Mouse (Mus musculus): ENCODE measurements around the gene Gm11562. TPM values are rescaled to one million over a fixed set of nuclear protein-coding genes. Genes with fewer than 3 reads are reported as not detected.
A peak's percentile ranks its signal among the peaks of the same experiment; 100 is the strongest.
"Not testable (repeated sequence)": the region's sequence is repeated elsewhere in the genome, so short reads cannot be mapped to it uniquely, and the experiment has no call there.

Gene Gm11562
- polyA plus RNA-seq, 1 experiment from 2014 or later, result not detected

- WGBS, result 65% methylated on average over 1 of the region's 1 CpGs
These were observed 11.1 kb downstream of the Gm11562 start for GRCm38 (mm10) chr11:99609126-99609525.

DNA sequence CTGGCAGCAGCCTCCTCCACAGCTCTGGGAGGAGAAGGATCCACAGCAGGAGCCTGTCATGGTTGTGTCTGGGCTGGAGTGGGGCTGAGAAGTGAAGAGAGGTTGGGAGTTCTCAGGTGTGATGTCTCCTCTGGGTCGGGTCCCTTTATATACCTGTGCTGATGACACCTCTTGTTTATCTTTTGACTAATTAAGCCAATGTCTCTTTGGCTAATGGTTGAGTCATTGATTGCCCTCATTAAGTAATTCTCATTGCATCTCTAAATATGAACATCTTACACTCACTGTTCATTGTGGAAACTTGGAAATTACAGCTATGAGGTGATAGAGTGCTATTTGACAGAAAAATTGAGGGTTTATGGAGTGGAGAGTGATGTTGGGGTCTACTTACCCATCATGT lies 17.0 kb downstream of the Gm11562 start, which contains the start of gene Gm11938:
Gene Gm11938 (minus strand): TSS at position 101 of the 400 bp plus-strand sequence.
- not testable (repeated sequence) for DNase-seq (ENCODE audit: low spot score); H3K9me3 ChIP-seq (replicated peaks; ENCODE audit: control insufficient read depth, low read length); H3K4me1 ChIP-seq (ENCODE audit: control insufficient read depth, insufficient read depth, low read length); H3K27me3 ChIP-seq (replicated peaks; ENCODE audit: control insufficient read depth, insufficient read depth, low read length); H3K9ac ChIP-seq (ENCODE audit: low read length); H3K4me2 ChIP-seq (ENCODE audit: low read length); H3K36me3 ChIP-seq (ENCODE audit: control insufficient read depth, insufficient read depth, low read length); H3K27ac ChIP-seq (ENCODE audit: low read depth, low read length); H3K4me3 ChIP-seq (ENCODE audit: low read depth, low read length); ATAC-seq
- 75% methylated on average over 1 of the region's 1 CpGs for WGBS

More at GRCm38 (mm10) chr11:99609126-99609525, 11.1 kb downstream of the Gm11562 start:
- no peaks in the 10 kb centered on the region for H3K27me3 ChIP-seq (replicated peaks; ENCODE audit: control insufficient read depth, insufficient read depth, low read length)
- H3K27ac ChIP-seq (ENCODE audit: low read depth, low read length), result no peak overlapping the region
- H3K36me3 ChIP-seq (ENCODE audit: control insufficient read depth, insufficient read depth, low read length), result no peaks in the 10 kb centered on the region
- H3K4me3 ChIP-seq (ENCODE audit: low read depth, low read length), result no peak overlapping the region
- ATAC-seq, result no peak
- no peak overlapping the region for H3K4me2 ChIP-seq (ENCODE audit: low read length)
- H3K9ac ChIP-seq (ENCODE audit: low read length), result no peak overlapping the region
- no peaks in the 10 kb centered on the region for H3K9me3 ChIP-seq (replicated peaks; ENCODE audit: control insufficient read depth, low read length)
- no peak for DNase-seq (ENCODE audit: low spot score)
- H3K4me1 ChIP-seq (ENCODE audit: control insufficient read depth, insufficient read depth, low read length), result no peaks in the 10 kb centered on the region

- H3K9ac ChIP-seq (ENCODE audit: low read length); H3K36me3 ChIP-seq (ENCODE audit: control insufficient read depth, insufficient read depth, low read length); H3K4me1 ChIP-seq (ENCODE audit: control insufficient read depth, insufficient read depth, low read length); DNase-seq (ENCODE audit: low spot score); H3K4me2 ChIP-seq (ENCODE audit: low read length); H3K4me3 ChIP-seq (ENCODE audit: low read depth, low read length); ATAC-seq; H3K27ac ChIP-seq (ENCODE audit: low read depth, low read length); H3K27me3 ChIP-seq (replicated peaks; ENCODE audit: control insufficient read depth, insufficient read depth, low read length); H3K9me3 ChIP-seq (replicated peaks; ENCODE audit: control insufficient read depth, low read length): not testable (repeated sequence)
- WGBS, result 87% methylated on average over 3 of the region's 6 CpGs
These were observed 22.5 kb downstream of the Gm11562 start, which contains the start of gene Krtap9-3 for GRCm38 (mm10) chr11:99597742-99598141. TSS of gene Krtap9-3 (minus strand) at chr11:99598105.

DNA sequence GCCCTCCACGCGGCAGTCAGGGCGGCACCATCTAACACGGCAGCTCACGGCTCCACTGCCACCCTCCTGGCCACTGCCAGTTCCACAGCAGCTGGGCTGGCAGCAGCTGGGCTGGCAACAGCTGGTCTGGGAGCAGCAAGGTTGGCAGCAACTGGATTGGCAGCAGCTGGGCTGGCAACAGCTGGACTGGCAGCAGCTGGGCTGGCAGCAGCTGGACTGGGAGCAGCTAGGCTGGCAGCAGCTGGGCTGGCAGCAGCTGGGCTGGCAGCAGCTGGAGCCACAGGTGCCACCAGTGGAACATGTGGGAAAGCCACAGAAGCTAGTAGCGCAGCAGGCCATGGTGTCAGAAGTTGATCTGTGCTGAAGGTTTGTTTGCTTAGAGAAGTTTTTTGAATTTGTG lies 29.3 kb downstream of the Gm11562 start, which contains the start of gene Krtap1-3:
Gene Krtap1-3 (minus strand): TSS at position 359 of the 400 bp plus-strand sequence.
- no peak within 1 kb of the TSS for H3K27ac ChIP-seq (ENCODE audit: low read depth, low read length)
- H3K4me1 ChIP-seq (ENCODE audit: control insufficient read depth, insufficient read depth, low read length), result no peaks in the 10 kb centered on the region
- H3K9ac ChIP-seq (ENCODE audit: low read length), result no peak within 1 kb of the TSS
- ATAC-seq (no peak), DNase-seq (ENCODE audit: low spot score) (no peak)
- H3K9me3 ChIP-seq (replicated peaks; ENCODE audit: control insufficient read depth, low read length), result no peaks in the 10 kb centered on the region
- no peaks in the 10 kb centered on the region for H3K27me3 ChIP-seq (replicated peaks; ENCODE audit: control insufficient read depth, insufficient read depth, low read length)
- H3K36me3 ChIP-seq (ENCODE audit: control insufficient read depth, insufficient read depth, low read length), result no peaks in the 10 kb centered on the region
- WGBS, result 84% methylated on average over 6 of the region's 6 CpGs
- no peak within 1 kb of the TSS for H3K4me2 ChIP-seq (ENCODE audit: low read length)
- no peak within 1 kb of the TSS for H3K4me3 ChIP-seq (ENCODE audit: low read depth, low read length)

- Histone ChIP-seq H3K9ac (ENCODE audit: low read length) (no peak overlapping the region), H3K27me3 (replicated peaks; ENCODE audit: control insufficient read depth, insufficient read depth, low read length) (no peaks in the 10 kb centered on the region), H3K4me3 (ENCODE audit: low read depth, low read length) (no peak overlapping the region), H3K4me2 (ENCODE audit: low read length) (no peak overlapping the region), H3K36me3 (ENCODE audit: control insufficient read depth, insufficient read depth, low read length) (no peaks in the 10 kb centered on the region), H3K27ac (ENCODE audit: low read depth, low read length) (no peak overlapping the region), H3K4me1 (ENCODE audit: control insufficient read depth, insufficient read depth, low read length) (no peaks in the 10 kb centered on the region), H3K9me3 (replicated peaks; ENCODE audit: control insufficient read depth, low read length) (no peaks in the 10 kb centered on the region)
- peak; percentile 13 for DNase-seq (ENCODE audit: low spot score)
- ATAC-seq, result no peak
- 84% methylated on average over 7 of the region's 7 CpGs for WGBS
These were observed 35.1 kb downstream of the Gm11562 start for GRCm38 (mm10) chr11:99585096-99585495.

- Histone ChIP-seq H3K9me3 (replicated peaks; ENCODE audit: control insufficient read depth, low read length) (no peaks in the 10 kb centered on the region), H3K27me3 (replicated peaks; ENCODE audit: control insufficient read depth, insufficient read depth, low read length) (no peaks in the 10 kb centered on the region), H3K27ac (ENCODE audit: low read depth, low read length) (no peak within 1 kb of the TSS), H3K36me3 (ENCODE audit: control insufficient read depth, insufficient read depth, low read length) (no peaks in the 10 kb centered on the region), H3K4me1 (ENCODE audit: control insufficient read depth, insufficient read depth, low read length) (no peaks in the 10 kb centered on the region), H3K4me3 (ENCODE audit: low read depth, low read length) (no peak within 1 kb of the TSS), H3K4me2 (ENCODE audit: low read length) (no peak within 1 kb of the TSS), H3K9ac (ENCODE audit: low read length) (no peak within 1 kb of the TSS)
- WGBS, result 81% methylated on average over 5 of the region's 5 CpGs
- ATAC-seq, result no peak
- no peak for DNase-seq (ENCODE audit: low spot score)
These were observed 37.0 kb downstream of the Gm11562 start, which contains the start of gene Krtap1-4 for GRCm38 (mm10) chr11:99583245-99583704. TSS of gene Krtap1-4 (minus strand) at chr11:99583654.

DNA sequence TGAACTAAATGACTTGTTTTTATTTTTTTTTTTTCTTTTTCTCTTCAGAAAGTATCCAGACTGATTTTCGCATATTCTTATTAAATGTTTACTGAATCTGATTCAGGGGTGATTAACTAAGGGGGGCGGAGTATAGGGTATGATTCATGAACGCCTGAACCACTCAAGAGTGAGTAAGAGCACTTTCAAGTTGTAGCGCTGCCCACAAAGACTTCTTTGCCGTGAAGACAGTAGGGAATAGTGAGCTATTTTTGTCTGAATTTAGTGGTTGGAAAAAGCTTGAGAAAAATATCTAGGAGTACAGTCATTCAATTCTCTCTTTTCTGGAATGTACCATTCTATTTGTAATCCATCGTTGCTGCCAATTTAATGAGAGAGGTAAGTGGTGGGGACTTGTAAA lies 38.7 kb downstream of the Gm11562 start:
- ATAC-seq, result no peak
- DNase-seq (ENCODE audit: low spot score), result no peak
- H3K4me3 ChIP-seq (ENCODE audit: low read depth, low read length), result no peak overlapping the region
- H3K9ac ChIP-seq (ENCODE audit: low read length), result no peak overlapping the region
- no peak overlapping the region for H3K4me2 ChIP-seq (ENCODE audit: low read length)
- no peaks in the 10 kb centered on the region for H3K4me1 ChIP-seq (ENCODE audit: control insufficient read depth, insufficient read depth, low read length)
- H3K27me3 ChIP-seq (replicated peaks; ENCODE audit: control insufficient read depth, insufficient read depth, low read length), result no peaks in the 10 kb centered on the region
- H3K36me3 ChIP-seq (ENCODE audit: control insufficient read depth, insufficient read depth, low read length), result no peaks in the 10 kb centered on the region
- H3K9me3 ChIP-seq (replicated peaks; ENCODE audit: control insufficient read depth, low read length), result no peaks in the 10 kb centered on the region
- H3K27ac ChIP-seq (ENCODE audit: low read depth, low read length), result no peak overlapping the region
- 66% methylated on average over 6 of the region's 6 CpGs for WGBS

DNA sequence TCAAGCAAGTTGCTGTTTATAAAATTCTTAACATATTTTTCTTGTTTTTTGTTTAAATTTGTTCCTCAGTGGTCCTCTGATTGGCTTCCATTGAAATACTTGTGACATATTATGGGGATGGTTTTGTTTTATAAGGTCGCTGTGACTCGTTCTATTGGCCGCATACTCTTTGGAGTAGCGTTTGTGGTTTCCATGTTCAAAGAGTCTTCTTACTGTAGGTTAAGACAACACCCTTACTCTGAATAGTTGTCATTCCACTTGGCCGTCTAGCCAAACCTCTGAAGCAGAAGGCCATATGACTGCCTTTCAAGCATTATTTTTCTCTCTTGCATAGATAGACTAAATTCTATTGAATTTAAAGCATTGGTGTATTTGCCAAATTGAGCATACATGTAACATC lies 39.2 kb downstream of the Gm11562 start:
- H3K36me3 ChIP-seq (ENCODE audit: control insufficient read depth, insufficient read depth, low read length), result no peaks in the 10 kb centered on the region
- DNase-seq (ENCODE audit: low spot score) (no peak), ATAC-seq (no peak)
- no peaks in the 10 kb centered on the region for H3K4me1 ChIP-seq (ENCODE audit: control insufficient read depth, insufficient read depth, low read length)
- H3K9me3 ChIP-seq (replicated peaks; ENCODE audit: control insufficient read depth, low read length), result no peaks in the 10 kb centered on the region
- 90% methylated on average over 5 of the region's 5 CpGs for WGBS
- no peak overlapping the region for H3K4me3 ChIP-seq (ENCODE audit: low read depth, low read length)
- H3K9ac ChIP-seq (ENCODE audit: low read length), result no peak overlapping the region
- no peak overlapping the region for H3K27ac ChIP-seq (ENCODE audit: low read depth, low read length)
- no peak overlapping the region for H3K4me2 ChIP-seq (ENCODE audit: low read length)
- no peaks in the 10 kb centered on the region for H3K27me3 ChIP-seq (replicated peaks; ENCODE audit: control insufficient read depth, insufficient read depth, low read length)

GRCm38 (mm10) chr11:99580636-99581035 lies 39.6 kb downstream of the Gm11562 start, which contains the start of gene Krtap1-5:
TSS of gene Krtap1-5 (minus strand) at chr11:99581016.
- no peaks in the 10 kb centered on the region for H3K27me3 ChIP-seq (replicated peaks; ENCODE audit: control insufficient read depth, insufficient read depth, low read length)
- no peak for DNase-seq (ENCODE audit: low spot score)
- no peak for ATAC-seq
- no peaks in the 10 kb centered on the region for H3K36me3 ChIP-seq (ENCODE audit: control insufficient read depth, insufficient read depth, low read length)
- H3K9ac ChIP-seq (ENCODE audit: low read length), result no peak within 1 kb of the TSS
- no peak within 1 kb of the TSS for H3K4me3 ChIP-seq (ENCODE audit: low read depth, low read length)
- WGBS, result 84% methylated on average over 5 of the region's 6 CpGs
- H3K4me1 ChIP-seq (ENCODE audit: control insufficient read depth, insufficient read depth, low read length), result no peaks in the 10 kb centered on the region
- no peaks in the 10 kb centered on the region for H3K9me3 ChIP-seq (replicated peaks; ENCODE audit: control insufficient read depth, low read length)
- no peak within 1 kb of the TSS for H3K4me2 ChIP-seq (ENCODE audit: low read length)
- H3K27ac ChIP-seq (ENCODE audit: low read depth, low read length), result no peak within 1 kb of the TSS
